Mouse (Mus musculus) G1E (cell line): ENCODE data around the gene Gadd45g. TPM values are rescaled to one million over a fixed set of nuclear protein-coding genes. Genes with fewer than 3 reads are reported as not detected.

Source experiments
- ATAC-seq: 2 replicates; pipeline ENCODE4 v1.8.0; 2016; ENCODE audit warnings: mild to moderate bottlenecking; ENCODE audit not compliant: insufficient number of reproducible peaks, poor library complexity, low FRiP score, severe bottlenecking; ENCODE audit errors: extremely low read depth
- DNase-seq: peaks from one replicate; pipeline ENCODE4 v3.0.0; 2012; ENCODE audit warnings: low spot score
- H3K27me3 ChIP-seq: 2 replicates; pipeline ENCODE4 v1.6.1; 2012; ENCODE audit warnings: mild to moderate bottlenecking, low read length, inconsistent platforms; ENCODE audit not compliant: insufficient read depth
- H3K36me3 ChIP-seq: replicated peaks from 2 replicates; pipeline ENCODE3; 2012; ENCODE audit warnings: mild to moderate bottlenecking, inconsistent platforms
- H3K4me1 ChIP-seq: 2 replicates; pipeline ENCODE4 v1.6.1; 2012; ENCODE audit warnings: low read depth, low read length, inconsistent platforms, mixed read lengths; ENCODE audit not compliant: insufficient read depth
- H3K4me3 ChIP-seq: 2 replicates; pipeline ENCODE4 v1.5.1; 2012; ENCODE audit warnings: low read depth, mild to moderate bottlenecking, inconsistent platforms, low read length, moderate library complexity, mixed read lengths
- H3K9me3 ChIP-seq: replicated peaks from 2 replicates; pipeline ENCODE4 v1.6.1; 2012; ENCODE audit warnings: inconsistent platforms
- CTCF ChIP-seq: IDR thresholded peaks from 2 replicates; pipeline ENCODE4 v1.5.1; 2012; ENCODE audit warnings: low read depth, low read length, inconsistent platforms, mixed read lengths
- GATA1 ChIP-seq: IDR thresholded peaks from 2 replicates; pipeline ENCODE4 v1.6.1; 2012; ENCODE audit warnings: borderline replicate concordance, low read length, inconsistent platforms, mixed read lengths
- GATA2 ChIP-seq: IDR thresholded peaks from 2 replicates; pipeline ENCODE4 v1.6.1; 2012; ENCODE audit warnings: low read depth, low read length, inconsistent platforms, borderline replicate concordance
- POLR2AphosphoS5 ChIP-seq: IDR thresholded peaks from 2 replicates; pipeline ENCODE4 v1.6.1; 2012; ENCODE audit warnings: low read depth, low read length, inconsistent platforms; ENCODE audit not compliant: insufficient replicate concordance
- TAL1 ChIP-seq: conservative IDR thresholded peaks from 2 replicates; pipeline ENCODE4 v1.6.1; 2012; ENCODE audit warnings: low read depth, low read length, inconsistent platforms, mixed read lengths
- polyA plus RNA-seq: library from polyadenylated mRNA; stranded (reverse); fragments of >175 nt; gene quantifications from 2 replicates; pipeline ENCODE4 v1.2.3, GENCODE M21; 2012
- total RNA-seq, 2 experiments: library from RNA; stranded (forward) in 1 of 2; stranded (reverse) in 1 of 2; fragments of 200-1000 nt in 1 of 2; fragments of >200 nt in 1 of 2; fragmentation: Nextera tagmentation in 1 of 2; gene quantifications; 2 replicates each; pipeline ENCODE4 v1.2.3; 2014 to 2017

The Gadd45g gene
- total and polyA plus RNA-seq, 3 experiments: 8.1 to 32.6 (median 13.6) TPM

DNA sequence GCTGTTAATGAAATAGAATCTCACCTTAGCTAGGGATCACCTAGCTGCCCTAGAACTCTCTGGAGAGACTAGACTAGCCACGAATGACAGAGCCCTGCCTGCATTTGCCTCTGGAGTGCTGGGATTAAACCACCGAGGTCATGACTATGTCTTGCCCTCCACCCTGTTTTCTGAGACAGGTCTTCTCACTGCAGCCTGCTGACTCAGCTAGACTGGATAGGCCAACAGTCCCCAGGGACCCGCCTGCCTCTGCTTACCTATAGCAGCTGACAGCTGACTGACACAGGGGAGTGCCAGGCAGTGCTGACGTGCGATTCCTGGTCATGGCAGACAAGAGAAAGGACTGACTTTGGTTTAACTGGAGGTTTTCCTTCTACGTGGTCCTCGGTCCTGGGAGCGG is 12.7 kb downstream of the Gadd45g start:
- ATAC-seq (no peak), DNase-seq (no peak)
- H3K36me3 ChIP-seq: no peaks in the 10 kb centered on the region
- peaks cover 8% of the 10 kb centered on the region for H3K4me1 ChIP-seq
- no peaks in the 10 kb centered on the region for H3K9me3 ChIP-seq
- TF ChIP-seq TAL1: no peak
- TF ChIP-seq CTCF: no peak
- TF ChIP-seq GATA2: no peak
- no peak for TF ChIP-seq POLR2AphosphoS5
- H3K4me3 ChIP-seq: no peak overlapping the region
- peaks cover 48% of the 10 kb centered on the region for H3K27me3 ChIP-seq

DNA sequence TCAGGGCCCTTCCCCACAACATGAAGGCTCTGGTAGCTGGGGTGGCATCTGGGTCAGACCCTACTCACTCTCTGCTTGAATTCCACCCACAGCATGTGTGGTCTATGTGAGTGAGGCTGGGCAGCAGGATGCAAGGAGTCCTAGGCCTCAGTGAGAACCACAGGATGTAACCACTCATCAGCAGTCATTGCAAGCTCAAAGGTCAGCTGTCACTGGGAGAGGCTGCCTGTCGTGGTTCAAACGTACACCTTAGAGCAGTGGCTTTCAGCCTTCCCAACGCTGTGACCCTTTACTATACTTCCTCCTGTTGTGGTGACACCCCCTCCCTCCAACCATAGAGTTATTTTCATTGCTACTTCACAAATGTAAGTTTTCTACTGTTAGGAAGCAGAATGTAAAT is 13.3 kb downstream of the Gadd45g start:
- no peak for ATAC-seq
- Histone ChIP-seq H3K27me3 (peaks cover 48% of the 10 kb centered on the region), H3K9me3 (no peaks in the 10 kb centered on the region), H3K4me3 (no peak overlapping the region), H3K36me3 (no peaks in the 10 kb centered on the region), H3K4me1 (peaks cover 8% of the 10 kb centered on the region)
- TF ChIP-seq POLR2AphosphoS5 (no peak), TAL1 (no peak), GATA1 (no peak), CTCF (no peak), GATA2 (no peak)
- DNase-seq: no peak

DNA sequence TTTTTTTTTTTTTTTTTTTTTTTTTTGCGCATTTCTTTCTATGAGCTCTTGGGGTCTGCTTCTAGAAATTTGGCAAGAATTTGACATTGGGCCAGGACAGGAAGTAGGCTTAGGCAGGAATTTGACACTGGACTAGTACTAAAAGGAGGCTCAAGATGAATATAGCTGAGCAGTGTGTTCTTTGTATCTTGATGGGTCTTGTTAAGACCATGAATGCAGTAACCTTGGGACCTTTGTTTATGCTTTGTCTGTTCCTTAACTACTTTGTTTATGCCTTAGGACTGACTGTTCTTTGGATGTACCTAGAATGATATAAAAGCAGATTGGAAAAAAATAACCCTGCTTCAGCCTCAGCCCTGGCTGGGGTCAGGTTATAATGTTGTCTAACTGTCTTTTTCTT is 16.3 kb downstream of the Gadd45g start:
- H3K9me3 ChIP-seq: no peaks in the 10 kb centered on the region
- DNase-seq: no peak

DNA sequence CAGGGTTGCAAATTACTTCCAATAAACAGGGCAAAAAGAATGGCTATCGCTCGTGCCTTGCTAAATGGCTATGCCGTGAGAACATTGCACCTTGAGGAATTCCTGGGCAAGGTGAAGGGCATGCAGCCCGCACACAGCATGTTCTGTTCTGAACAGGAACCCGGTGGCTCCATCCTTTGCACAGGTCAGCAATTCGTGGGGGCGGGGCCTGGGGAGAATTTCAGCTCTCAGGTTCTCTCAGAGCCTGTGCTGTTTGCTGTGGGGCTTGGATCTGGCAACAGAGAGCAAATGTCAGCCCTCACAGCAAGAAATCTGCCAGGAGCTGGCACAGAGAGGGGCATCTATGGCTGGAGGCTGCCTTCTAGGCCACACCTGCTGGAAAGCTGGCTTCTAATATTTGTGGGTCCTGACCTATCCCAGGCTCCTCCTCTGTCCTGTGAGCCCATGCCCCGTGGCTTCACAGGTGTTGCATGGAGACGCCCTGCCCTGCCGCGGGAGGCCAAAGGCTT is 19.7 kb downstream of the Gadd45g start:
- Histone ChIP-seq H3K36me3 (no peaks in the 10 kb centered on the region), H3K9me3 (no peaks in the 10 kb centered on the region), H3K27me3 (peaks cover 63% of the 10 kb centered on the region), H3K4me1 (no peaks in the 10 kb centered on the region), H3K4me3 (no peak overlapping the region)
- DNase-seq (no peak), ATAC-seq (no peak)
- TF ChIP-seq GATA1 (no peak), TAL1 (no peak), CTCF (no peak), POLR2AphosphoS5 (no peak), GATA2 (no peak)

More for the DNA sequence above, 16.3 kb downstream of the Gadd45g start:
- no peak overlapping the region for H3K4me3 ChIP-seq
- no peak for ATAC-seq
- no peak for TF ChIP-seq GATA2
- peaks cover 54% of the 10 kb centered on the region for H3K27me3 ChIP-seq
- no peaks in the 10 kb centered on the region for H3K36me3 ChIP-seq
- peaks cover 8% of the 10 kb centered on the region for H3K4me1 ChIP-seq

DNA sequence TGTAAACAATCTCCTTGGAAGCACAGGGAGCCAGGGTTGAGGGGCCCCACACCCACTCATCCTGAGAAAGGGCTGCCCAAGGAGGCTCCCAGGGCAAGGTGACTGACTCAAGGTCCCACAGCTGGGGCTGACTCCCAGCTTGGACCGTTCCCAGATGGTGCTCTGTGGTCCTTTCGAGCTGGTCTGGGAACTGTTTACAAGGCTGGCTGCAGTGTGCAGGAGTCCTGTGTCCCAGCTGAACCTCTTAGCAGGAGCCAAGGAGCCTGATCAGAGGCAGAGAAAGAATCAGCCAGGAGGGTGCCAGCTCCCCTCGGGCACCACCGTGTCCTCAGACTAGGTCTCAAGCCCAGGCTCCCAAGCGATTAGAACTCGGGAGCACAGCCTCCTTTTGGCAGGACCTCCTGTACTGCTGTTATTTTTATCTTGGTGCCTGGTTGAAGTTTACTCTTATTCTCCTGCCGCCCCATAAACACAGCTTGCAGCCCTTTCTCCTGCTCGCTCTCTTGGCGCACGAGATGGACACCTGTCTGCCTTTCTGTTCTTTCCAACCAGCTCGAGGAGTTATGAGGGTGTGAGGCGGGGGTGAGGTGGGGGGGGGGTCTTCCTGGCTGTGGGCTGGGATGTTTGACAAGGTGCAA is 22.1 kb downstream of the Gadd45g start:
- Histone ChIP-seq H3K9me3 (no peaks in the 10 kb centered on the region), H3K4me1 (no peaks in the 10 kb centered on the region), H3K36me3 (no peaks in the 10 kb centered on the region), H3K27me3 (peaks cover 56% of the 10 kb centered on the region), H3K4me3 (no peak overlapping the region)
- DNase-seq: no peak
- no peak for TF ChIP-seq GATA2
- TF ChIP-seq CTCF: no peak
- TF ChIP-seq POLR2AphosphoS5: no peak
- no peak for TF ChIP-seq TAL1
- no peak for ATAC-seq

DNA sequence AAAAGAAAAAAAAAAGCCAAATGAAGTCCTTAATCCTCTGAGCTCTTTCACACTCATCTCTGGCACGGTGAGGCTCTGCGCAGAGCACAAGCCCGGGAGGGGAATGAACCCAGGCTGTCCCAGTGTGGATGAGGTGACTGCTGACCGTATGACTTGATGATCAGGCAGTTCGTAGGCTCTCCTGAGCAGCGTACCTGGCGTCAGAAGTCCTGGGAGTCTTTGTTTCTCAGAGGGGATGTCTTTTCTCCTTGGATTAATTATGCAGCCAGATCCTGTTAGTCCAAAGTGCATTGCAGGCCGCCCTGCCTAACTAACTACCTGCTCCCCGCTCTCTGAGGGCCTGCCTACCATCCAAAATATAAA is 22.6 kb downstream of the Gadd45g start:
- H3K9me3 ChIP-seq: no peaks in the 10 kb centered on the region
- ATAC-seq (no peak), DNase-seq (no peak)
- no peaks in the 10 kb centered on the region for H3K4me1 ChIP-seq
- peaks cover 57% of the 10 kb centered on the region for H3K27me3 ChIP-seq
- no peak for TF ChIP-seq GATA2
- TF ChIP-seq CTCF: no peak
- no peak for TF ChIP-seq POLR2AphosphoS5
- no peak for TF ChIP-seq GATA1
- no peak for TF ChIP-seq TAL1
- no peak overlapping the region for H3K4me3 ChIP-seq
- no peaks in the 10 kb centered on the region for H3K36me3 ChIP-seq

DNA sequence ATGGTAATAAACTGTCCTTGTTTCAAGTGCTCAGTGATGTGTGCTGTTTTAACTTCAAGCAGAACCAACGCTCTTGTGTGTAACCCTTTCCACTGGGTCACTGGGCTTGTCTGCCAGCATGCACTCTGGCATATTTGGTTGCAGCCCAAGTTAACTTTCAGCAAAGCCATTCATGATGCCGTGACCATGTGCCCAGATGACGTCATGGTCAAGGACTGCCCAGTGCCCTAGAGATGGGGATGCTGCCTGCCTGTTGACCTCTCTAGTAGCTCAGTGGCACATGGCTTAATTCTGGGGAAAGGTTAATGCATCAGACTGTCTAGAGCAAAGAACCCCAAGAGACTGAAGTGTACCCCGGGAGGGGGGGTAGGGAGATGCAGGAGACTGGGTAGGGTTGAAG is 24.7 kb downstream of the Gadd45g start:
- no peak for TF ChIP-seq CTCF
- no peak for TF ChIP-seq POLR2AphosphoS5
- no peak for TF ChIP-seq TAL1
- TF ChIP-seq GATA1: no peak
- TF ChIP-seq GATA2: no peak
- H3K27me3 ChIP-seq: peaks cover 50% of the 10 kb centered on the region
- DNase-seq (no peak), ATAC-seq (no peak)
- H3K4me1 ChIP-seq: no peaks in the 10 kb centered on the region
- no peak overlapping the region for H3K4me3 ChIP-seq
- H3K9me3 ChIP-seq: no peaks in the 10 kb centered on the region
- no peaks in the 10 kb centered on the region for H3K36me3 ChIP-seq
